Mouse (Mus musculus) monocyte, adult 5-6 weeks (primary cell): Measurements from ENCODE around the gene Ddr2. TPM values are rescaled to one million over a fixed set of nuclear protein-coding genes. Genes with fewer than 3 reads are reported as not detected.

Source experiments
- total RNA-seq: library from RNA; stranded (forward); fragments of 200-1000, 200-491, 200-594 nt; gene quantifications from 3 replicates; pipeline ENCODE4 v1.2.3, GENCODE M21; 2017

The Ddr2 gene
- total RNA-seq, 1 experiment from 2014 or later, result not detected

Other genes with a start within 250 kb of the Ddr2 start
- gene Ccdc190, start 182.1 kb downstream of the Ddr2 start, total RNA-seq, result not detected in 3 replicates
- 2.3 to 5.8 TPM (median 4.1 TPM) in 3 replicates for gene Hsd17b7, start 141.5 kb downstream of the Ddr2 start, total RNA-seq
- gene Uap1, start 64.2 kb upstream of the Ddr2 start, total RNA-seq, result 69.0 to 103 TPM (median 85.9 TPM) in 3 replicates
- 63.3 to 98.2 TPM (median 65.8 TPM) in 3 replicates for gene Uhmk1, start 104.6 kb upstream of the Ddr2 start, total RNA-seq
- 0.58 to 0.85 TPM in 2 of 3 replicates, not detected in the other for gene Sh2d1b2, start 122.0 kb upstream of the Ddr2 start, total RNA-seq
- gene Sh2d1b1, start 166.6 kb upstream of the Ddr2 start, total RNA-seq, result 56.6 to 68.4 TPM (median 66.9 TPM) in 3 replicates
- gene Gm7694, start 195.6 kb upstream of the Ddr2 start, total RNA-seq, result 0.11 to 1.7 TPM (median 0.38 TPM) in 3 replicates
- gene Spata46, start 198.0 kb upstream of the Ddr2 start, total RNA-seq, result not detected in 3 replicates